In genomic region chr7:79727091-79727490, GRCm38 (mm10) we compare ENCODE assay signal across 7 mouse cellular contexts. TPM values are rescaled to one million over a fixed set of nuclear protein-coding genes. Genes with fewer than 3 reads are reported as not detected.
DNase-seq lines count a peak whose midpoint lies in the region; ATAC-seq and TF ChIP-seq lines count a peak whose summit lies in the region.

No protein-coding gene starts in this region.

- H3K9ac ChIP-seq in neural tube, embryonic 12.5 days = no peak overlapping the region

- WGBS in limb, embryonic 10.5 days = 20% methylated on average over 2 of the region's 2 CpGs
- WGBS in neural tube, embryonic 12.5 days = 15% methylated on average over 2 of the region's 2 CpGs

- no peak overlapping the region for H3K4me3 ChIP-seq in E14TG2a.4 (replicated peaks; ENCODE audit: low read length)
- no peak overlapping the region for H3K4me3 ChIP-seq in limb, embryonic 10.5 days
- H3K4me3 ChIP-seq in neural tube, embryonic 12.5 days = no peak overlapping the region

- H3K36me3 ChIP-seq in E14TG2a.4 (ENCODE audit: insufficient read depth, low read length) = no peaks in the 10 kb centered on the region
- no peaks in the 10 kb centered on the region for H3K36me3 ChIP-seq in limb, embryonic 10.5 days
- H3K36me3 ChIP-seq in neural tube, embryonic 12.5 days = no peaks in the 10 kb centered on the region

- peak; percentile 50 for DNase-seq in layer of hippocampus, adult 11-12 months (ENCODE audit: low spot score)
- no peak for DNase-seq in layer of hippocampus, postnatal 36 days
- peak; percentile 58 for DNase-seq in adrenal gland, postnatal 25 days
- peak; percentile 65 for DNase-seq in gastrocnemius, postnatal 10 days
- peak; percentile 65 for DNase-seq in limb, embryonic 10.5 days (ENCODE audit: low spot score)

- TF ChIP-seq CTCF in E14TG2a.4 (conservative IDR thresholded peaks at IDR 0.05; ENCODE audit: low read length) = peak; percentile 70

- H3K4me2 ChIP-seq in neural tube, embryonic 12.5 days (replicated peaks) = no peak overlapping the region

- no peaks in the 10 kb centered on the region for H3K9me3 ChIP-seq in E14TG2a.4 (ENCODE audit: low read length)
- H3K9me3 ChIP-seq in limb, embryonic 10.5 days (replicated peaks) = no peaks in the 10 kb centered on the region
- no peaks in the 10 kb centered on the region for H3K9me3 ChIP-seq in neural tube, embryonic 12.5 days

- ATAC-seq in neural tube, embryonic 12.5 days (ENCODE audit: low FRiP score, low read depth) = 0 out of 2 replicates have a peak, but pooled peaks have one; percentile 21

- no peak overlapping the region for H3K27ac ChIP-seq in limb, embryonic 10.5 days
- H3K27ac ChIP-seq in neural tube, embryonic 12.5 days = no peak overlapping the region

- H3K4me1 ChIP-seq in E14TG2a.4 (replicated peaks; ENCODE audit: low read depth, low read length) = peaks cover 22% of the 10 kb centered on the region
- peaks cover 6% of the 10 kb centered on the region for H3K4me1 ChIP-seq in limb, embryonic 10.5 days
- H3K4me1 ChIP-seq in neural tube, embryonic 12.5 days = peaks cover under 1% of the 10 kb centered on the region; the same call in 1 of the 2 replicates

- peaks cover 50% of the 10 kb centered on the region for H3K27me3 ChIP-seq in E14TG2a.4 (ENCODE audit: insufficient read depth, low read length)
- peaks cover 66% of the 10 kb centered on the region for H3K27me3 ChIP-seq in limb, embryonic 10.5 days (ENCODE audit: low read depth, poor library complexity, severe bottlenecking)
- peaks cover 18% of the 10 kb centered on the region for H3K27me3 ChIP-seq in neural tube, embryonic 12.5 days (replicated peaks)

RNA-seq across cellular contexts. Expression of gene Plin1, which starts 5.6 kb away (rescaled TPM):
- total RNA-seq in layer of hippocampus, postnatal 36 days (2021) = under 1 TPM; 0.22 to 0.35 TPM
- 312 and 334 TPM in 2 replicates for total RNA-seq in adrenal gland, postnatal 25 days (2021)
- 10 to 100 TPM; 13.8 to 14.5 TPM for total RNA-seq in gastrocnemius, postnatal 10 days (2021)
- not detected in 2 replicates for polyA plus RNA-seq in limb, embryonic 10.5 days (2016; fragmentation: Nextera tagmentation; extraction: Ambion mirVana)
- not detected in 2 replicates for polyA plus RNA-seq in neural tube, embryonic 12.5 days (2016; fragmentation: Nextera tagmentation; extraction: Ambion mirVana)

RNA-seq across cellular contexts. Expression of gene Kif7, which starts 11.6 kb away (rescaled TPM):
- 1 to 10 TPM; 1.9 to 2.3 TPM for total RNA-seq in layer of hippocampus, postnatal 36 days (2021)
- 4.5 and 4.6 TPM in 2 replicates for total RNA-seq in adrenal gland, postnatal 25 days (2021)
- 1 to 10 TPM; 2.7 to 3.6 TPM for total RNA-seq in gastrocnemius, postnatal 10 days (2021)
- polyA plus RNA-seq in limb, embryonic 10.5 days (2016; fragmentation: Nextera tagmentation; extraction: Ambion mirVana) = 7.2 and 8.5 TPM in 2 replicates
- 6.0 and 6.2 TPM in 2 replicates for polyA plus RNA-seq in neural tube, embryonic 12.5 days (2016; fragmentation: Nextera tagmentation; extraction: Ambion mirVana)

RNA-seq across cellular contexts. Expression of gene Pex11a, which starts 15.8 kb away (rescaled TPM):
- 10 to 100 TPM; 10.3 to 10.9 TPM for total RNA-seq in layer of hippocampus, postnatal 36 days (2021)
- total RNA-seq in adrenal gland, postnatal 25 days (2021) = 42.6 and 59.9 TPM in 2 replicates
- total RNA-seq in gastrocnemius, postnatal 10 days (2021) = 1 to 10 TPM; 3.9 to 4.2 TPM
- polyA plus RNA-seq in limb, embryonic 10.5 days (2016; fragmentation: Nextera tagmentation; extraction: Ambion mirVana) = 6.6 and 11.3 TPM in 2 replicates
- polyA plus RNA-seq in neural tube, embryonic 12.5 days (2016; fragmentation: Nextera tagmentation; extraction: Ambion mirVana) = 9.8 and 11.5 TPM in 2 replicates

RNA-seq across cellular contexts. Expression of gene Wdr93, which starts 15.9 kb away (rescaled TPM):
- under 1 TPM; 0.30 to 0.38 TPM for total RNA-seq in layer of hippocampus, postnatal 36 days (2021)
- total RNA-seq in adrenal gland, postnatal 25 days (2021) = 1.7 and 2.1 TPM in 2 replicates
- under 1 TPM in 1 of 2 experiments, not detected in 1; 0.11 TPM for total RNA-seq in gastrocnemius, postnatal 10 days (2021)
- 0.19 and 0.35 TPM in 2 replicates for polyA plus RNA-seq in limb, embryonic 10.5 days (2016; fragmentation: Nextera tagmentation; extraction: Ambion mirVana)
- 0.17 and 0.38 TPM in 2 replicates for polyA plus RNA-seq in neural tube, embryonic 12.5 days (2016; fragmentation: Nextera tagmentation; extraction: Ambion mirVana)

Comparison
In these comparisons a context has a peak if more than half of its experiments do, and no peak if none do; other contexts are left out.
1. DNase-seq: peak in layer of hippocampus, adult 11-12 months (single experiment), adrenal gland, postnatal 25 days (single experiment), gastrocnemius, postnatal 10 days (single experiment) and limb, embryonic 10.5 days (single experiment); none in layer of hippocampus, postnatal 36 days (0 of 2).
2. RNA of gene Plin1, which starts 5.6 kb away (total RNA-seq): 312 to 334 TPM in adrenal gland, postnatal 25 days; 13.8 to 14.5 TPM in gastrocnemius, postnatal 10 days and 0.22 to 0.35 TPM in layer of hippocampus, postnatal 36 days; every median in the first group is over 10 times any median in the second.